Mouse (Mus musculus) embryonic fibroblast, embryonic 13.5 days (primary cell): Measurements from ENCODE around the gene Olfr69.

Experiments used
- CTCF ChIP-seq: IDR thresholded peaks from 2 replicates; pipeline ENCODE4 v1.5.1; 2011; ENCODE audit warnings: mild to moderate bottlenecking, control low read depth, low read length, moderate library complexity, borderline replicate concordance; ENCODE audit not compliant: insufficient read depth
- POLR2A ChIP-seq: IDR thresholded peaks from 2 replicates; pipeline ENCODE4 v1.6.1; 2011; ENCODE audit warnings: low read depth, mild to moderate bottlenecking, control low read depth, low read length, moderate library complexity

- no peak for TF ChIP-seq POLR2A
- no peak for TF ChIP-seq CTCF
Measured at GRCm38 (mm10) chr7:103771494-103771893, at the start of gene Olfr69.
